Mouse (Mus musculus): ENCODE data around the gene Cacna1g. TPM values are rescaled to one million over a fixed set of nuclear protein-coding genes. Genes with fewer than 3 reads are reported as not detected.
A peak's percentile ranks its signal among the peaks of the same experiment; 100 is the strongest.

The Cacna1g gene
- polyA plus RNA-seq, 1 experiment from 2014 or later: 8.1 TPM

DNA sequence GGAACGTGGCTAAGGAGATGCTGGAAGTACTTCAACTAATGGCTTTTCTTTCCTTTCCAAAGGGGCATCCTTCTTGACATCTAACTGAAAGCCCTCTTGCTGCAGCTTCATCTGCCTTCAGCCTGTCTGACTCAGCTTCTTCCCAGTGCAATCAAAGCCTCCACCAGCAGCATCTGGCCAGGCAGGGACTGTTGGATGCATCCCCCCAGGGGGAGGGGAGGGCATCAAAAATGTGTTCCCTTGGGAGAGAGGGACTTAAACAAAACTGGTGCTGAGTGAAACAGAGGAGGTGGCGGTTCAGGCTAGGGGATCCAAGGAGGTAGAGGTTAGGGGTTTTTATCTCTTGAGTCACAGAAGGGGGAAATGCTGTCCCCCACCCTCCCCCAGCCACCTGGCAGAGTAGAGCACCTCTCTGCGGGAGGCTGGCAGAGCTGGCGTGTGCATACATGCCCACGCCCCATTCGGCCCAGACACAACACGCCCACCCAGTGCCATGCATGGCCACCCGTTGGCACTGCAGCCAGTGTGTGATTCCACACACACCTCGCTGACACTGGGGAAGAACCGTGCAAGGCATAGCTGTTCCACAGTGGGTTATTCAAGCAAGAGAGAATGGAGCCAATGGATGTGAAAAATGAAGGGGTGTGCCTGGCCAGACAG is 18.7 kb downstream of the Cacna1g start:
- Histone ChIP-seq H3K27ac (replicated peaks) (no peak overlapping the region), H3K4me1 (peaks cover 38% of the 10 kb centered on the region)
- DNase-seq (ENCODE audit: low spot score): no peak

DNA sequence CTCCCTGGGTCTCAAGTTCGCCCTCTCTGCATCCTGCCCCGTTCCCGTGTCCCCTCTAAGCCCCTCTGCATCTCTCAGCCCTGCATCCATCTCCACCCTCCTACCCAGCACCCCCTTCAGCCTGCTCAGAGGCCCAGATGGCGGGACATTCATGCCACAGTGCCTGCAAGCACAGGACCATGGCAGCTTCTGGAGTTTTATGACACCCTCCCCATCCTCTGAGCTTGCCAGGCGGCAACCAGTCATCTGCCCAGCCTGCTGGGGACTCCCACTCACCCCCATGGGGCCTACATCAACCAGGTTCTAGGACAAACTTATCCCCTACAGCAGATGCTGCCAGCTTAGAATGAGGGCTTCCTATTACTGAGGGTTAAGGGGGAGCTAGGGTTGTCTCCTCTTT is 19.2 kb downstream of the Cacna1g start:
- DNase-seq (ENCODE audit: low spot score): no peak
- H3K9me3 ChIP-seq (replicated peaks): no peaks in the 10 kb centered on the region
- peaks cover 78% of the 10 kb centered on the region for H3K36me3 ChIP-seq
- WGBS: 82% methylated on average over 5 of the region's 5 CpGs
- peak overlapping the region; percentile 19 for H3K27ac ChIP-seq (replicated peaks)
- H3K4me3 ChIP-seq: no peak overlapping the region
- H3K27me3 ChIP-seq (ENCODE audit: low read depth, poor library complexity, severe bottlenecking): no peaks in the 10 kb centered on the region
- H3K4me1 ChIP-seq: peaks cover 40% of the 10 kb centered on the region

More for the DNA sequence above, 18.7 kb downstream of the Cacna1g start:
- H3K4me3 ChIP-seq: no peak overlapping the region
- 85% methylated on average over 10 of the region's 10 CpGs for WGBS
- no peaks in the 10 kb centered on the region for H3K27me3 ChIP-seq (ENCODE audit: low read depth, poor library complexity, severe bottlenecking)
- no peaks in the 10 kb centered on the region for H3K9me3 ChIP-seq (replicated peaks)
- peaks cover 81% of the 10 kb centered on the region for H3K36me3 ChIP-seq

DNA sequence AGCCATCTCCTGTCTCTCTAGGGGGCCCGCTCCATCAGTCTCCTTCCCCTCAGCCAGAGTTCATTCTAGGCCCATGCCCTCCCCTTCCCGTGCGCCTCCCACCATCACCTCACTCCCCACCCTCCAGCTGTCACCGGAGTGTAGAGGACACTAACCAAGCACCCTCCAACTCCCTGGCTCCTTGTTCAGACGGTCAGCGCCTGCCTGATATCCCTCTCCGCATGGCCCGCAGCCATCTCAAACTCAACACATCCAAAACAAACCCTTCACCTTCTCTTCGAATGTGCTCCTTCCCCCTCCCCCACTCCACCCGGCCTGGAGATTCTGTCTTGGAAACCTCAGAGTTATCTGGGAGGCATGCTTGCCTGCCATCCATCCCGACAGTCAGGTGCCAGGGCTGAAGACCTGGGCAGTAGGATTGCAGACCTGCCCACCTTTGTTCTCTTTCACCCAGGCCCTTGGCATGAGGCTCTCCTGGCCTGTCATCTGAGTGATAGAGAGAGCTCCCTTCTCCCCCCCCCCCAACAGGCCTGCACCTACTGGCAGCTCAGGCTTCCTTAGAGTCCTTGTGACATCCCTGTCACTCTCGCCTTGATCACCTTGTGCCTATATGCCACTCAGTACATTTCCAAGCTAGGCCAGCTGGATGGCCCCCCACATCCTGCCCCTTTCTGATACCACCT is 22.8 kb downstream of the Cacna1g start:
- Histone ChIP-seq H3K27me3 (ENCODE audit: low read depth, poor library complexity, severe bottlenecking) (no peaks in the 10 kb centered on the region), H3K4me1 (peaks cover 53% of the 10 kb centered on the region), H3K4me3 (no peak overlapping the region), H3K27ac (replicated peaks) (peak overlapping the region; percentile 75; the same call in 1 of the 2 replicates), H3K9me3 (replicated peaks) (no peaks in the 10 kb centered on the region), H3K36me3 (peaks cover 60% of the 10 kb centered on the region)
- no peak for DNase-seq (ENCODE audit: low spot score)
- WGBS: 76% methylated on average over 12 of the region's 12 CpGs

DNA sequence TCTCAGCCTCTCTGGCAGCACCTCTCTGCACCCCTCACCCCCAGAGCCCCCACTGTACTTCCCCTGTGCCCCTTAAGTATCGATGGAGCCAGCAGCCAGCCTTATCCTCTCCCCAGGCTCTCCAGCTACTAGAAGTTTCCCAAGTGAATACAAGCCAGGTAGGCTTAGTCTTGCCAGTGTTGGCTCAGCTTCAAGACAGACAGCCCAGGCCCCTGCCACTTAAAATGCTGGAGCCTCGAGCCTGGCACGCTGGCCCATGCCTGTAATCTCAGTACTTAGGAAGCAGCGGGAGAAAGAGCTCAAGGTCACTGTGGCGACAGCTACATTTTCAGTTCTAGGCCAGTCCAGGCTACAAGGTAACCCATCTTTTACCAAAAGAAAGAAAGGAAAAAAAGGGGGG is 24.1 kb downstream of the Cacna1g start:
- Histone ChIP-seq H3K9me3 (replicated peaks) (no peaks in the 10 kb centered on the region), H3K4me1 (peaks cover 61% of the 10 kb centered on the region), H3K27ac (replicated peaks) (peak overlapping the region; percentile 75), H3K36me3 (peaks cover 47% of the 10 kb centered on the region), H3K27me3 (ENCODE audit: low read depth, poor library complexity, severe bottlenecking) (no peaks in the 10 kb centered on the region), H3K4me3 (no peak overlapping the region)
- 69% methylated on average over 5 of the region's 5 CpGs for WGBS
- no peak for DNase-seq (ENCODE audit: low spot score)

DNA sequence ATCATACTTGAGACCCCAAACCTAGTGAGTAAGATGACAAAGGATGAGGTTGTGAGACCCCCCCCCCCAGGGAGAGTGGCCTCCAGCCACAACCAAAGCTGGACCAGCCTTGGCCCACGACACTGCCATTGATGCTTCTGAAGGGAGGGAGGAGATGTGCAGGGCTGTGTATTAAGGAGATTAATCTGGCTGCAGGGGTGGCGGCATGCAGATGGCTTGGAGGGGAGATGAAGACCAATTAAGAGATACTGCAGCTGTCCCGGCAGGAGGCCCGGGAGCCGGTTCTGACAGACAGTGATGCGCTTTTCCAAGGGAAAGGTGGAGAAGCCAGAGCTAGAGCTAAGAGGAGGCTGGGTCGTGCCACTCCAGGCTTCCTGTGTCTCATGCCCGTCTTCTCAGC is 24.8 kb downstream of the Cacna1g start:
- WGBS: 39% methylated on average over 8 of the region's 8 CpGs
- H3K4me1 ChIP-seq: peaks cover 62% of the 10 kb centered on the region
- no peak overlapping the region for H3K4me3 ChIP-seq
- H3K27me3 ChIP-seq (ENCODE audit: low read depth, poor library complexity, severe bottlenecking): no peaks in the 10 kb centered on the region
- H3K27ac ChIP-seq (replicated peaks): peak overlapping the region; percentile 75
- H3K36me3 ChIP-seq: peaks cover 43% of the 10 kb centered on the region
- H3K9me3 ChIP-seq (replicated peaks): no peaks in the 10 kb centered on the region
- DNase-seq (ENCODE audit: low spot score): no peak

DNA sequence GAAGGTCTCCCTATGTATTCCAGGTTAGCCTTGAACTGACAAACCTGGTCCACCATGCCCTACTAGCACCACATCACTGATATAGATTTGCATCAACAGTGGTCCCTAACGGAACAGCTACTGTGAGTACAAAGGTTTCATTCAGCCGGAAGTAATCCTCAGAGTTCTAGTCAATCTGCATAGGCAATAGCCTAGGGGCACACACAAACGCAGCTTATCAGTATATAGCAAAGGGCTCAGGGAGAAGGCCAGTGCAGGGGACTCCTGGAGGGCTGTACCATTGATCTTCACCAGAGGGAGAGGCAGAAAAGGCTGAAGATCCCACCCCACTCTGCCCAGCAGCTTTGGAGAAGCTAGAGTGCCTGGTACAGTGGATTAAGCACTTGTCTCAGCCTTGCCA is 27.0 kb downstream of the Cacna1g start:
- 23% methylated on average over 3 of the region's 3 CpGs for WGBS
- Histone ChIP-seq H3K4me1 (peaks cover 85% of the 10 kb centered on the region), H3K36me3 (peaks cover 51% of the 10 kb centered on the region), H3K27me3 (ENCODE audit: low read depth, poor library complexity, severe bottlenecking) (0 out of 2 replicates have a peak, but pooled peaks cover 6% of the 10 kb centered on the region), H3K27ac (replicated peaks) (peak overlapping the region; percentile 25), H3K4me3 (no peak overlapping the region), H3K9me3 (replicated peaks) (no peaks in the 10 kb centered on the region)
- no peak for DNase-seq (ENCODE audit: low spot score)

DNA sequence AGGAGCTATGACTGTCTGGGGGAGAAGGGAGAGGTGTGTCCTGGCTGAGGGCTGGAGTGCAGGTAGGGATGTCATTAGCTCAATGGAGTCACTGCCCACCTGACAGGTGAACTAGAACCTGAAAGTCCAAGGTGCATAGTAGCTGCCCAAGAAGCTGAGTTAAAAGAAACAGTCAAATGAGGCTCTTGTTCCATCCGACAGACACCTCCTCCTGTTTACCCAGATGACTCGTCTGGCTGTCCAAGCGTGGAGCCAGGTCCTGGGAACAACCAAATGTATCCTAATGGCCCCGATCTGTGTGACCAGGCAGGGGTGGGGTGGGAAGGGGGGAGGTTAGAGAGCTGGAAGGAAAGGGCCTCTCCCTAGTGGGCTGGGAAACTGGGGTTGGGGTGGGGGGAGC is 28.7 kb downstream of the Cacna1g start:
- Histone ChIP-seq H3K27ac (replicated peaks) (peak overlapping the region; percentile 67), H3K4me1 (peaks cover 91% of the 10 kb centered on the region), H3K9me3 (replicated peaks) (no peaks in the 10 kb centered on the region), H3K27me3 (ENCODE audit: low read depth, poor library complexity, severe bottlenecking) (0 out of 2 replicates have a peak, but pooled peaks cover 6% of the 10 kb centered on the region), H3K4me3 (no peak overlapping the region), H3K36me3 (peaks cover 44% of the 10 kb centered on the region)
- no peak for DNase-seq (ENCODE audit: low spot score)
- WGBS: 41% methylated on average over 4 of the region's 4 CpGs

DNA sequence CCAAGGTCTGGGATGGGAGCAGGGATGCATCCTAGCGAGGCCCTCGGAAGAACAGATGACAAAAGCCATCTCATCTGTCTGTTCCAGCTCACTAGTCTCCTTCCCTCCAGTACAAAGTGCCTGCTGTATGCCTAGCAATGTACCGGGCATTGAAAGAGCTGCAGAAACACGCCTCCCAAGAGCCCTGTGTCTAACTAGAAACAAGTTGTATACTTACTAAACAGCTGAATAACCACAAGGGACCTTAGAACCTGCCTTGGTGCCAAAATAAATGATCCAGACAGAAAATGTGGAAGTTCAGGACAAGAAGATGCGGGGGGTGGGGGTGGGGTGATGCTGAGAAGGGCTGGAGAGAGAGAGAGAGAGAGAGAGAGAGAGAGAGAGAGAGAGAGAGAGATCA is 29.2 kb downstream of the Cacna1g start:
- Histone ChIP-seq H3K4me3 (no peak overlapping the region), H3K4me1 (peaks cover 91% of the 10 kb centered on the region), H3K27me3 (ENCODE audit: low read depth, poor library complexity, severe bottlenecking) (0 out of 2 replicates have a peak, but pooled peaks cover 6% of the 10 kb centered on the region), H3K36me3 (peaks cover 44% of the 10 kb centered on the region), H3K9me3 (replicated peaks) (no peaks in the 10 kb centered on the region), H3K27ac (replicated peaks) (peak overlapping the region; percentile 67)
- 55% methylated on average over 5 of the region's 5 CpGs for WGBS
- no peak for DNase-seq (ENCODE audit: low spot score)

DNA sequence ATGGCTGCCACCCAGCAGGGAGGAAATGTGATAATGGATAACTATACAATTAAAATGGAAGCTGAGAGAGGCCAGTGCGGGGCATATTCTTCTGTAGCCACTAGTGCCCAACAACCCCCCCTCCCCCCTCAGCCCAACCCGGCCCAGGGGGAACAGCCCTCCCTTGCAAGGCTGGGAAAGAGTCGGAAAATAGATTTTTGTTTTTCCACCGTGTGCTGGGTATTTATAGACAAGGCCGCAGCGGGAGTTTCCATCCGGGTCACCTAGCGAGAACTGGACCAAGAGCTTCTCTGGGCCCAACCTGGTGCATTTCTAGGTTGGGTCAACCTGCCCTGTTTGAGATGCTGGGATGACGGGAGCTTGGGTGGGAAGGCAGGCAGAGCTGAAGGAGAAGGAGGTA is 32.2 kb downstream of the Cacna1g start:
- peak overlapping the region; percentile 70 for H3K27ac ChIP-seq (replicated peaks)
- H3K4me3 ChIP-seq: no peak overlapping the region
- H3K9me3 ChIP-seq (replicated peaks): no peaks in the 10 kb centered on the region
- H3K4me1 ChIP-seq: peaks cover 92% of the 10 kb centered on the region
- H3K27me3 ChIP-seq (ENCODE audit: low read depth, poor library complexity, severe bottlenecking): 0 out of 2 replicates have a peak, but pooled peaks cover 6% of the 10 kb centered on the region
- peaks cover 50% of the 10 kb centered on the region for H3K36me3 ChIP-seq
- WGBS: 73% methylated on average over 9 of the region's 9 CpGs
- DNase-seq (ENCODE audit: low spot score): no peak

DNA sequence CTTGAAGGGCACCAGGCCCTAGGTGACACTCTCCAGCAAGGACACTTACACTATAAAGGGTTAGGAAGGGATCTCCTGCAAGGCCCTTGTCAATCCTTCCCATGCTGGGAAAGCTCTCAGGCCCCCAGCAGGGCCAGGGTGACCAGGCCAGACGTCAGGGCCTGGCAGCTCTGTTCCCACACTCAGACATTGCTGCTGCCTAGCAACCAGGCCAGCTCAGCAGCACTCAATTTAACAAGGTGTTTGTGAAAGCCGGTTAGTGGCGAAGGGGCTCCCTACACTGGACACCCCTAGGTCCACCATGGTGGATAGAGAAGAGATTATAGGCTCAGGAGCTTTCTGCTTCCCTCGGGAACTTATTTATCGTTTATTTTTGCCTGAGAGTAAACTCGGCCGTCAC is 32.9 kb downstream of the Cacna1g start:
- Histone ChIP-seq H3K4me3 (no peak overlapping the region), H3K4me1 (peaks cover 86% of the 10 kb centered on the region), H3K27ac (replicated peaks) (peak overlapping the region; percentile 70), H3K27me3 (ENCODE audit: low read depth, poor library complexity, severe bottlenecking) (0 out of 2 replicates have a peak, but pooled peaks cover 6% of the 10 kb centered on the region), H3K9me3 (replicated peaks) (no peaks in the 10 kb centered on the region), H3K36me3 (peaks cover 55% of the 10 kb centered on the region)
- peak; percentile 53 for DNase-seq (ENCODE audit: low spot score)
- 34% methylated on average over 7 of the region's 7 CpGs for WGBS

DNA sequence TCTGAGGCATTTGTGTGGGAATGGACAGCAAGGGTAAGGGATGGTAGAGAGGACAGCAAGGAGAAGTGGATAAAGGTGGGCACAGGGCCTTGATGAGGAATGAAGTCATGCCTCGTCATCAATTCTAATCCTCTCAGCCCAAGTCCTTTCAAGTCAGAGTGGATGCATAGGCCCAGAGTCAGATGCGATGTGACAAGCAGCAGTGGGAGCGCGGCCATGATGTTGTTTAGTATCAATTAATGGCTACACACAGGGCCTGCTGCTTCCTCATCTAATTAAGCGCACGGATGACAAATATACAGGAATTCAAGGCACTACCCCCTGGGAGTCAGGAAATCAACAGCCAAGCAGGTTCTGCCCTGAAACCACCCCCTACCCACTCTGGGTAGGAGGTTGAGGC is 33.6 kb downstream of the Cacna1g start:
- WGBS: 83% methylated on average over 6 of the region's 6 CpGs
- Histone ChIP-seq H3K36me3 (peaks cover 55% of the 10 kb centered on the region), H3K4me1 (peaks cover 79% of the 10 kb centered on the region)

DNA sequence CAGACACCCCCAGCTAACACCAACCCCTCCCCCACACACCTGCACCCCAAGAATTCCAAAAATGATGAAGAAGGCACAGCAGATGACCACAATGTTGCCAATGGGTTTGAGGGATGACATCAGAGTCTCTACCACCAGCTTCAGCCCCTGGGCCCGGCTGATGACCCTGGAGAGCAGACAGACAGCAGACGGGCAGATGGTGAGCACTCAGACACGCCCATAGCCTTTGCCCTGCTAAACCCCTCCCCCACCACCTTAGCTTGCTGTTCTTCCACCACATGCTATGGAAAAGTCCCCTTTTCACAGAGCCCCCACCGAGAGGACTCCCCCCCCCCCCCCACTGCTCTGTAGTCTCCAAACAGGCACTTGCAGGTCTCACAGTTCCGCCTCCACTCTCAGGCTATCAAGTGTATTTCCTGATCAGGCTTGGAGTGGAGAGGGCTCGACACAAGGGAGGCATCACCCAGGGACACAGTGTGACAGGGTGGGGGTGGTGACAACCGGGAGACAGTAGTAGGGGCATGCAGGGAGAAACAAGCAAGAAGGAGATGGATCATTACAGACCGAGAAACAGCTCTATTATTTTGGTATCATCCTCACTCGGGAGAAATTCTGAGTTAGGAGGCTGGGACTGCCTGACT is 44.9 kb downstream of the Cacna1g start:
- Histone ChIP-seq H3K27me3 (ENCODE audit: low read depth, poor library complexity, severe bottlenecking) (peaks cover 24% of the 10 kb centered on the region), H3K27ac (replicated peaks) (peak overlapping the region; percentile 65), H3K4me1 (peaks cover 46% of the 10 kb centered on the region), H3K4me3 (no peak overlapping the region), H3K9me3 (replicated peaks) (no peaks in the 10 kb centered on the region), H3K36me3 (peaks cover 90% of the 10 kb centered on the region)
- WGBS: 38% methylated on average over 9 of the region's 9 CpGs
- DNase-seq (ENCODE audit: low spot score): peak; percentile 50

More for the DNA sequence above, 33.6 kb downstream of the Cacna1g start:
- Histone ChIP-seq H3K27me3 (ENCODE audit: low read depth, poor library complexity, severe bottlenecking) (peaks cover 7% of the 10 kb centered on the region; the same call in 1 of the 2 replicates), H3K27ac (replicated peaks) (peak overlapping the region; percentile 70), H3K9me3 (replicated peaks) (no peaks in the 10 kb centered on the region), H3K4me3 (no peak overlapping the region)
- no peak for DNase-seq (ENCODE audit: low spot score)

All from midbrain, embryonic 10.5 days (tissue).